Mouse (Mus musculus) heart, postnatal 0 days (tissue): ENCODE data around the gene Dlg3.

ENCODE experiments used
- CTCF ChIP-seq: IDR thresholded peaks from 2 replicates; pipeline ENCODE4 v1.5.1; 2016; ENCODE audit warnings: antibody characterized with exemption, control low read depth, low read depth
- EP300 ChIP-seq: IDR thresholded peaks from 2 replicates; pipeline ENCODE4 v1.6.1; 2016; ENCODE audit warnings: antibody characterized with exemption, low read depth

DNA sequence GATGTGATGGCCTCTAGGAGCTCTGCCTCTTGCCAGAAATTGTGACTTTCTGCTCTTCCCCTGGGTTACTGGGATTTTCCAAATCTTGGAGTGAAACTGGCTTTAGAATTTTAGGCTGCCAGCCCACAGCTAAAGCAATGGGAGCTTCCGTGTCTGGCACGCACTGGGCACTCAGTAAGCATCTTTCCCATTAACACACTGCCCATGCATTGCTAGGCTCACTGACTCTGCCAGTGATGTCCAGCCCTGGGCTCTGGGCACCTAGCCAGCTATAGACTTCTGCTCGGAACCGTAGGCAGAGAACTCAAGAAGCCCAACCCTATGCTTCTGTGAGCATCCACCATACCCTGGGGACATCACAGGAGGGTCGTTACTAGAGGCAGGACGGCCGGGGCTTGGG, 48.2 kb downstream of the Dlg3 start:
- TF ChIP-seq CTCF (no peak), EP300 (no peak)
